Mouse (Mus musculus): ENCODE measurements around the gene Dctn2. TPM values are rescaled to one million over a fixed set of nuclear protein-coding genes. Genes with fewer than 3 reads are reported as not detected.

Dctn2 gene
- polyA plus RNA-seq, 1 experiment from 2014 or later: 185 TPM

DNA sequence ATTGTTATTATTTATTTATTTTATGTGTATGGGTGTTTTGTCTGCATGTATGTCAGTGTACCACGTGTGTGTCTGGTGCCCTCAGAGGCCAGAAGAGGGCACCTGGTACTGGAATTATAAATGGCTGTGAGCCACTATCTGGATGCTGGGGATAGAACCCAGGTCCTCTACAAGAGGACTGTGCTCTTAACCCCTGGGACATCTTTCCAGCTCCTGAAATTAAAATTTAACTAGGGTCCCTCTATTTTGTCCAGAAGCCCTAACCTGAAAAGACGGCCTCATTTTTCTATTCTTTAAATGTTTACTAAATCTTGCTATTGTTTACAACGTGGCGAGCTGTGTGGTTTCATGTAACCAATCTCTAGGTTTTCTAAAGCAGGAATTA lies 449 bp upstream of the Dctn2 start:
- peak overlapping the region; percentile 81; the same call in 1 of the 2 replicates for H3K4me2 ChIP-seq
- H3K36me3 ChIP-seq: peaks cover 21% of the 10 kb centered on the region
- ATAC-seq (ENCODE audit: insufficient number of reproducible peaks, low FRiP score, low TSS enrichment, low read depth): no peak
- H3K27me3 ChIP-seq: peaks cover 12% of the 10 kb centered on the region
- no peaks in the 10 kb centered on the region for H3K9me3 ChIP-seq
- H3K4me1 ChIP-seq: peaks cover 37% of the 10 kb centered on the region
- peak overlapping the region; percentile 98 for H3K4me3 ChIP-seq
- 31% methylated on average over 4 of the region's 4 CpGs for WGBS
- H3K27ac ChIP-seq: no peak overlapping the region
- no peak overlapping the region for H3K9ac ChIP-seq

- Histone ChIP-seq H3K4me1 (peaks cover 35% of the 10 kb centered on the region), H3K36me3 (peaks cover 36% of the 10 kb centered on the region), H3K27me3 (peaks cover 12% of the 10 kb centered on the region), H3K9me3 (no peaks in the 10 kb centered on the region), H3K4me2 (peak overlapping the region; percentile 81), H3K9ac (no peak overlapping the region; the same call in 1 of the 2 replicates), H3K4me3 (peak overlapping the region; percentile 98), H3K27ac (no peak overlapping the region)
- ATAC-seq (ENCODE audit: insufficient number of reproducible peaks, low FRiP score, low TSS enrichment, low read depth): no peak
- 68% methylated on average over 5 of the region's 5 CpGs for WGBS
These were observed 1.1 kb downstream of the Dctn2 start for GRCm38 (mm10) chr10:127267318-127267717.

- Histone ChIP-seq H3K27me3 (peaks cover 4% of the 10 kb centered on the region; the same call in 1 of the 2 replicates), H3K27ac (no peak overlapping the region), H3K4me2 (no peak overlapping the region), H3K36me3 (peaks cover 47% of the 10 kb centered on the region), H3K4me1 (peaks cover 25% of the 10 kb centered on the region), H3K9ac (no peak overlapping the region), H3K9me3 (no peaks in the 10 kb centered on the region), H3K4me3 (no peak overlapping the region)
- no peak for ATAC-seq (ENCODE audit: insufficient number of reproducible peaks, low FRiP score, low TSS enrichment, low read depth)
- 77% methylated on average over 5 of the region's 5 CpGs for WGBS
These were observed 2.2 kb downstream of the Dctn2 start for GRCm38 (mm10) chr10:127268401-127268800.

GRCm38 (mm10) chr10:127269036-127269435 lies 2.9 kb downstream of the Dctn2 start:
- peaks cover 4% of the 10 kb centered on the region; the same call in 1 of the 2 replicates for H3K27me3 ChIP-seq
- no peaks in the 10 kb centered on the region for H3K9me3 ChIP-seq
- no peak for ATAC-seq (ENCODE audit: insufficient number of reproducible peaks, low FRiP score, low TSS enrichment, low read depth)
- H3K4me2 ChIP-seq: no peak overlapping the region
- no peak overlapping the region for H3K4me3 ChIP-seq
- peaks cover 25% of the 10 kb centered on the region for H3K4me1 ChIP-seq
- H3K27ac ChIP-seq: no peak overlapping the region
- WGBS: 71% methylated on average over 12 of the region's 12 CpGs
- H3K9ac ChIP-seq: no peak overlapping the region
- H3K36me3 ChIP-seq: peaks cover 54% of the 10 kb centered on the region

- no peak overlapping the region for H3K4me2 ChIP-seq
- peaks cover 60% of the 10 kb centered on the region for H3K36me3 ChIP-seq
- H3K4me1 ChIP-seq: peaks cover 25% of the 10 kb centered on the region
- 84% methylated on average over 4 of the region's 4 CpGs for WGBS
- no peaks in the 10 kb centered on the region for H3K9me3 ChIP-seq
- H3K4me3 ChIP-seq: no peak overlapping the region
- H3K27me3 ChIP-seq: no peaks in the 10 kb centered on the region
- ATAC-seq (ENCODE audit: insufficient number of reproducible peaks, low FRiP score, low TSS enrichment, low read depth): no peak
- H3K9ac ChIP-seq: no peak overlapping the region
- H3K27ac ChIP-seq: no peak overlapping the region
These were observed 3.7 kb downstream of the Dctn2 start for GRCm38 (mm10) chr10:127269884-127270283.

- Histone ChIP-seq H3K4me3 (no peak overlapping the region), H3K27me3 (no peaks in the 10 kb centered on the region), H3K4me1 (peaks cover 19% of the 10 kb centered on the region), H3K27ac (no peak overlapping the region), H3K9me3 (no peaks in the 10 kb centered on the region), H3K9ac (no peak overlapping the region), H3K36me3 (peaks cover 85% of the 10 kb centered on the region), H3K4me2 (no peak overlapping the region)
- ATAC-seq (ENCODE audit: insufficient number of reproducible peaks, low FRiP score, low TSS enrichment, low read depth): no peak
- 92% methylated on average over 5 of the region's 5 CpGs for WGBS
These were observed 6.2 kb downstream of the Dctn2 start for GRCm38 (mm10) chr10:127272371-127272770.

DNA sequence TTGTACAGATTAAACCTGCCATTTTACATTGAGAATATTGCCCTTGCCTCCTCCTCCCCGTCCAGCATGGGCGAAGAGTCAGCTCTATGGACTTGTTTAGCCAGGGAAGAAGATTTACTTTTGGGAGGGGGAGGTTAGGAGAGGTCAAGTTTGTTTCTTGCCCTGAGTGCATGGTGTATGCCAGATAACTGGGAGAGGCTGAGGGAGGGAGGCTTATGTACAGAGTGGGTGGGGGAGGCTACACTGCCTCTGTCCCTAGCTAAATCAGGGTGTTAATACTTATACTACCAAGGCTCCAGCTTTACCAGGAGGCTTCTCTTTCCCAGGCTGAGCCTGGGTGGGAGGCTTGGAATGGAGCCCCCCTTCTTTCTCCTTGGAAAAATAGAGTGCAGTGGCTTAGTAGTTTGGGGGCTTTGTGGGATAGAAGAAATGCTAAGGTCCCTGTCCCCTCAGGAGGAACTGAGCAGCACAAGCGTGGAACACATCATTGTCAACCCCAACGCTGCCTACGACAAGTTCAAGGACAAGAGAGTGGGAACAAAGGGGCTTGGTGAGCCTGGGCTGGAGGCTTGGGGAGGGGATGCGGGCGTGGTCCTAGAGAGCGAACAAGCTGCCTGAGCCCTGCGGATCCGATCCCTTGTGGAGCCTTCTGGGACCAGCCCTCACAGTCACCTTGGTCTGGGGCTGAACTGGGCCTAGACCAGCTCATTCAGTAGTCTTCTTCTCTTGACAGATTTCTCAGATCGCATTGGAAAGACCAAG lies 8.3 kb downstream of the Dctn2 start:
- ATAC-seq (ENCODE audit: insufficient number of reproducible peaks, low FRiP score, low TSS enrichment, low read depth): no peak
- 89% methylated on average over 11 of the region's 11 CpGs for WGBS
- peaks cover 93% of the 10 kb centered on the region for H3K36me3 ChIP-seq
- H3K27ac ChIP-seq: no peak overlapping the region
- no peaks in the 10 kb centered on the region for H3K27me3 ChIP-seq
- H3K9ac ChIP-seq: no peak overlapping the region
- 0 out of 2 replicates have a peak, but pooled peaks cover 5% of the 10 kb centered on the region for H3K4me1 ChIP-seq
- no peak overlapping the region for H3K4me3 ChIP-seq
- H3K4me2 ChIP-seq: no peak overlapping the region
- H3K9me3 ChIP-seq: no peaks in the 10 kb centered on the region

DNA sequence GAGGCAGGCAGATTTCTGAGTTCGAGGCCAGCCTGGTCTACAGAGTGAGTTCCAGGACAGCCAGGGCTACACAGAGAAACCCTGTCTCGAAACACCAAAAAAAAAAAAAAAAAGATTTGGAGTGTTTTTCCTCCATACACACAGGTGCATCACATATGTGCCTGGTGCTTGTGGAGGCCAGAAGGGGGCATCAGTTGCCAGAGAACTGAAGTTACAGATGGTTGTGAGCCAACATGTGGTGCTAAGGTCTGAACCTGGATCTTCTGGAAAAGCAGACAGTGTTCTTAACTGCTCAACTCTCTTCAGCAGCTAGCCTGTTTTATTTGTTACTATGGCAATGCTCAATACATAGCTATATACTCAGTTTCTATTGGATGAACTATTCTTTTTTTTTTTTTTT lies 13.6 kb downstream of the Dctn2 start:
- no peaks in the 10 kb centered on the region for H3K27me3 ChIP-seq
- no peak overlapping the region for H3K27ac ChIP-seq
- no peak for ATAC-seq (ENCODE audit: insufficient number of reproducible peaks, low FRiP score, low TSS enrichment, low read depth)
- peaks cover 99% of the 10 kb centered on the region for H3K36me3 ChIP-seq
- WGBS: 90% methylated on average over 2 of the region's 2 CpGs
- no peak overlapping the region for H3K9ac ChIP-seq
- no peak overlapping the region for H3K4me3 ChIP-seq
- H3K4me1 ChIP-seq: peaks cover 8% of the 10 kb centered on the region
- no peak overlapping the region for H3K4me2 ChIP-seq
- no peaks in the 10 kb centered on the region for H3K9me3 ChIP-seq

GRCm38 (mm10) chr10:127281316-127281715 lies 15.1 kb downstream of the Dctn2 start:
- H3K4me2 ChIP-seq: no peak overlapping the region
- 77% methylated on average over 8 of the region's 8 CpGs for WGBS
- no peak for ATAC-seq (ENCODE audit: insufficient number of reproducible peaks, low FRiP score, low TSS enrichment, low read depth)
- no peak overlapping the region for H3K9ac ChIP-seq
- no peaks in the 10 kb centered on the region for H3K27me3 ChIP-seq
- H3K4me3 ChIP-seq: no peak overlapping the region
- no peaks in the 10 kb centered on the region for H3K9me3 ChIP-seq
- H3K27ac ChIP-seq: no peak overlapping the region
- H3K4me1 ChIP-seq: peaks cover 24% of the 10 kb centered on the region
- H3K36me3 ChIP-seq: peaks cover 99% of the 10 kb centered on the region

GRCm38 (mm10) chr10:127282620-127283215 lies 16.6 kb downstream of the Dctn2 start:
- no peaks in the 10 kb centered on the region for H3K27me3 ChIP-seq
- H3K4me1 ChIP-seq: peaks cover 38% of the 10 kb centered on the region
- WGBS: 81% methylated on average over 13 of the region's 13 CpGs
- H3K9me3 ChIP-seq: no peaks in the 10 kb centered on the region
- H3K27ac ChIP-seq: no peak overlapping the region
- H3K36me3 ChIP-seq: peaks cover 96% of the 10 kb centered on the region
- H3K4me3 ChIP-seq: no peak overlapping the region
- no peak overlapping the region for H3K9ac ChIP-seq
- H3K4me2 ChIP-seq: no peak overlapping the region
- no peak for ATAC-seq (ENCODE audit: insufficient number of reproducible peaks, low FRiP score, low TSS enrichment, low read depth)

- 89% methylated on average over 7 of the region's 7 CpGs for WGBS
- H3K4me3 ChIP-seq: no peak overlapping the region
- peaks cover 81% of the 10 kb centered on the region for H3K36me3 ChIP-seq
- ATAC-seq (ENCODE audit: insufficient number of reproducible peaks, low FRiP score, low TSS enrichment, low read depth): no peak
- H3K27ac ChIP-seq: peak overlapping the region; percentile 43; the same call in 1 of the 2 replicates
- H3K4me1 ChIP-seq: peaks cover 44% of the 10 kb centered on the region
- no peaks in the 10 kb centered on the region for H3K27me3 ChIP-seq
- no peak overlapping the region for H3K4me2 ChIP-seq
- no peaks in the 10 kb centered on the region for H3K9me3 ChIP-seq
- no peak overlapping the region for H3K9ac ChIP-seq
These were observed 18.0 kb downstream of the Dctn2 start for GRCm38 (mm10) chr10:127284105-127284622.

Data from limb, embryonic 15.5 days (tissue).